Mouse (Mus musculus) liver, adult 2 months (tissue): ENCODE data around the gene Zbtb49. TPM values are rescaled to one million over a fixed set of nuclear protein-coding genes. Genes with fewer than 3 reads are reported as not detected.

Experiments
- DNase-seq: peaks from one replicate; pipeline ENCODE4 v3.0.0-alpha.2; 2011; ENCODE audit warnings: low read depth, low spot score; ENCODE audit errors: extremely low read depth
- H3K27ac ChIP-seq: fragments of 200-500 bp; replicated peaks from 2 replicates; pipeline ENCODE4 v1.5.1; 2012; ENCODE audit warnings: low read depth, mild to moderate bottlenecking, control low read depth, inconsistent platforms, low read length; ENCODE audit not compliant: insufficient read depth
- H3K27me3 ChIP-seq: fragments of 200-500 bp; 2 replicates; pipeline ENCODE4 v1.6.1; 2012; ENCODE audit warnings: mild to moderate bottlenecking, moderate library complexity, low read length, inconsistent platforms; ENCODE audit not compliant: control insufficient read depth, insufficient read depth
- H3K36me3 ChIP-seq: fragments of 200-500 bp; 2 replicates; pipeline ENCODE4 v1.6.1; 2012; ENCODE audit warnings: low read length, inconsistent platforms; ENCODE audit not compliant: control insufficient read depth, insufficient read depth
- H3K4me1 ChIP-seq: fragments of 200-500 bp; 2 replicates; pipeline ENCODE4 v1.6.1; 2011; ENCODE audit warnings: low read length; ENCODE audit not compliant: control insufficient read depth, insufficient read depth
- H3K4me3 ChIP-seq: fragments of 200-500 bp; 2 replicates; pipeline ENCODE4 v1.5.1; 2011; ENCODE audit warnings: low read depth, mild to moderate bottlenecking, control low read depth, low read length, moderate library complexity; ENCODE audit not compliant: insufficient read depth
- H3K79me2 ChIP-seq: fragments of 200-500 bp; 2 replicates; pipeline ENCODE4 v1.6.1; 2012; ENCODE audit warnings: inconsistent platforms, mild to moderate bottlenecking, low read length, moderate library complexity; ENCODE audit not compliant: control insufficient read depth, insufficient read depth
- H3K9ac ChIP-seq: fragments of 200-500 bp; 2 replicates; pipeline ENCODE4 v1.6.1; 2012; ENCODE audit warnings: low read depth, mild to moderate bottlenecking, control low read depth, inconsistent platforms, low read length
- CTCF ChIP-seq: fragments of 200-500 bp; IDR thresholded peaks from 2 replicates; pipeline ENCODE4 v1.5.1; 2011; ENCODE audit warnings: low read depth, low read length, control low read depth
- POLR2A ChIP-seq: fragments of 200-500 bp; IDR thresholded peaks from 2 replicates; pipeline ENCODE4 v1.6.1; 2011; ENCODE audit warnings: low read length, control low read depth; ENCODE audit not compliant: insufficient read depth; ENCODE audit errors: extremely low read depth
- WGBS: fragments of 180-500 bp; shearing (Covaris S2); methylation state at CpG from one replicate; pipeline ENCODE4 v1.1.7; 2018; 5-methylcytosine and 5-hydroxymethylcytosine counted together
- polyA plus RNA-seq: library from polyadenylated mRNA; depleted of rRNA; stranded (reverse); fragments of >200 nt; gene quantifications from 2 replicates; pipeline ENCODE4 v1.2.3, GENCODE M21; 2012
- total RNA-seq: library from RNA; depleted of rRNA; stranded (reverse); fragments of >200 nt; gene quantifications from 2 replicates; pipeline ENCODE4 v1.2.3, GENCODE M21; 2014

Zbtb49 gene
- total and polyA plus RNA-seq, 2 experiments = 2.3 to 5.1 TPM

DNA sequence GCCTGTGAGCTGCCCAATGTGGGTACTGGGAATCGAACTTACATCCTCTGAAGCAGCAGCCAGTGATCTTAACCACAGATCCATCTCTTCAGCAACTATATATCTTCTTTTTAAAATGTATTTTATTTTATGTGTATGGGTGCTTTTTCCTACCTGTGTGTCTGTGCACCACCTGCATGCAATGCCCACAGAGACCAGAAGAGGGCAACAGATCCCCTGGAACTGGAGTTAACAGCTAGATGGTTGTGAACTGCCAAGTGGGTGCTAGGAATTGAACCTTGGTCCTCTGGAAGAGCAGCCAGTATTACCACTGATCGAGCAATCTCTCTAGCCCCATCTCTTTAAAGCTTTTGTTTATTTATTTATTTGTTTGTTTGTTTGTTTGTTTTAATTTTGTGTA, 16.4 kb upstream of the Zbtb49 start:
- no peak for DNase-seq
- H3K27ac ChIP-seq = no peak overlapping the region
- no peaks in the 10 kb centered on the region for H3K27me3 ChIP-seq
- H3K79me2 ChIP-seq = no peaks in the 10 kb centered on the region
- 96% methylated on average over 2 of the region's 2 CpGs for WGBS
- TF ChIP-seq POLR2A (no peak), CTCF (no peak; the same call in 1 of the 2 replicates)
- peaks cover 11% of the 10 kb centered on the region; the same call in 1 of the 2 replicates for H3K36me3 ChIP-seq
- no peak overlapping the region for H3K4me3 ChIP-seq
- no peak overlapping the region for H3K9ac ChIP-seq
- no peaks in the 10 kb centered on the region for H3K4me1 ChIP-seq

DNA sequence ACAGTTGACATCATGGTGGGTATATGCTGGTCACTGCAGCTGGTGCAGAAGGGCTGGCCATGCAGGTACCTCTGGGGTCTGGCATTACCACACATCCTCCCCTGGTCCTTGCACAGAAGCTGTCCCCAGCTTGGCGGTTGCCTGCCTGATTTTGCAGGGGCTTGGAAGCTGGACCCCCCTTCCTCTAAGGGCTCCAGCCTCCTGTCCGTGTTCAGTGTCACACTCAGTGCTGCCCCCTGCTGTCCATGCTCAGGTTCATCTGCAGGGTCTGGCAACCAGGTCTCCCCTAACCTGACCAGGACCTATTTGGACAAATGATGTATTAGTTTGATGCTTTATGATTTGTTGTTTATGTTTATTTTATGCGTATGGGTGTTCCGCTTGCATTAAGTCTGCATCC, 15.2 kb upstream of the Zbtb49 start:
- DNase-seq = peak; percentile 17
- H3K4me3 ChIP-seq = no peak overlapping the region
- H3K9ac ChIP-seq = no peak overlapping the region
- no peak overlapping the region for H3K27ac ChIP-seq
- H3K4me1 ChIP-seq = no peaks in the 10 kb centered on the region
- WGBS = 77% methylated on average over 4 of the region's 4 CpGs
- H3K27me3 ChIP-seq = no peaks in the 10 kb centered on the region
- H3K36me3 ChIP-seq = peaks cover 13% of the 10 kb centered on the region; the same call in 1 of the 2 replicates
- H3K79me2 ChIP-seq = no peaks in the 10 kb centered on the region
- TF ChIP-seq CTCF (peak; percentile 81), POLR2A (no peak)

DNA sequence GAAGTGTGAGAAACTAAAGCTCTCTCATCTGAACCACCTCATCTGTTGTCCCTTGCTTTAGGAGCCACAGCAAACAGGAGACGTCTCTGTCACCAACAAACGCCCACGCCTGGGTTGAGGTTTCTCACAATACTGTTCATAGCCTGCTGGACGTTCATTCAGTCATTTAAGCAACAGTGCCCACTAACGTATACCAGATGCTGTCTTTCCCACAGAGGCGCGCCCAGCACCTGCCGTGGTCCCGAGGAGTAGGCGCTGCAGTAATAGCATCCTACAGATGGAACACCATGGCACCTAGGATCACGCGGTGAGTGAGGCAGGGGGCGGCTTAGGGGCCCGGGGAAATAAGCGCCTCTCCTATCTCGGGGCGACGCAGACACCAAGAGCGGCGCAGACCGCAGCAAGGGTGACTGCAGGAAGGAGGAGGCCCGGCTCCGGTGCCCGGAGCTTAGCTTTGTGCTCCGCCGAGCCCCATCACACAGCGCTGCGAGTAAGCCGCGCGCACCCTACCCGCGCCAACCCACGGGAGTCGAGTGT, 418 bp downstream of the Zbtb49 start:
- Histone ChIP-seq H3K9ac (peak overlapping the region; percentile 87), H3K36me3 (no peaks in the 10 kb centered on the region), H3K79me2 (peaks cover 13% of the 10 kb centered on the region; the same call in 1 of the 2 replicates), H3K4me3 (peak overlapping the region; percentile 77), H3K27me3 (no peaks in the 10 kb centered on the region), H3K27ac (peak overlapping the region; percentile 33; the same call in 1 of the 2 replicates), H3K4me1 (peaks cover 10% of the 10 kb centered on the region)
- under 1% methylated on average over 35 of the region's 35 CpGs for WGBS
- TF ChIP-seq CTCF (no peak), POLR2A (no peak)
- DNase-seq = peak; percentile 6

DNA sequence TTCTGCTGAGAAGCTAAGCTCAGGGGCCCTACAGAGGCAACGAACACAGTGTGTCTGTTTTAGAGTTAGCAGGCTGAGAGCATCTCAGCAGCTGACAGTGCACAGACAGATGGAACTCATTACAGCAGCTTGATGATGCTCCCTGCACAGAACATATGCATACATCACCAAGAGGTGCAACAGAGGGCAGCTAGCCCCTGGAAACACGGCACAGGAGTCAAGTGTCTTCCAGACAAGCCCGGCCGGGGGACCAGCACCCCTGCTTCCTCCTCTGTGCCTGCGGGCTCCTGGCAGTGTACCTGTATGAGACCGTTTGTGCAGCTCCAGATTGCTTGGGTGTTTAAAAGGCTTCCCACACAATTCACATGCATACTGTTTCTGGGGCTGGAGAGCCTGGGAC, 7.2 kb downstream of the Zbtb49 start:
- no peak overlapping the region for H3K27ac ChIP-seq
- TF ChIP-seq POLR2A = no peak
- TF ChIP-seq CTCF = no peak
- H3K36me3 ChIP-seq = peaks cover 3% of the 10 kb centered on the region; the same call in 1 of the 2 replicates
- no peaks in the 10 kb centered on the region for H3K4me1 ChIP-seq
- no peaks in the 10 kb centered on the region for H3K27me3 ChIP-seq
- no peak for DNase-seq
- no peak overlapping the region for H3K4me3 ChIP-seq
- 95% methylated on average over 6 of the region's 6 CpGs for WGBS
- no peaks in the 10 kb centered on the region for H3K79me2 ChIP-seq
- H3K9ac ChIP-seq = no peak overlapping the region

DNA sequence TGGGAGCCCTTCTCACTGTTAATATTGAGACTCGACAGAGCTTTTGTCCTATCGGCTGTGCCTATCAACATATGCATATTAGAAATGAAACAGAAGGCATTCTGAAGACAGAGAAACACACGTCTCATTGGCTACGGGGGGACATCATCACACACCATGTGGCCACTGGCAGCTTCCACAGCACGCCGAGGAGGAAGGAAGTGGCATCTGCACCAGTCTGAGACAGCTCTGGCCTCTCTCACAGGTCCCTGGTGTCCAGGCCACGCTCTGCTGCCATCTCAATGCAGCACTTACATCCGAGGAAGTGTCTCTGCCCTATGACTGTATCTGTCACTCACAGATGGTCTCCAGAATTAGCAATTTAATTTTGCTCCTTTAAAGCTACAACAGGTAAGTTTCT, 8.6 kb downstream of the Zbtb49 start:
- WGBS = 89% methylated on average over 8 of the region's 8 CpGs
- Histone ChIP-seq H3K79me2 (no peaks in the 10 kb centered on the region), H3K27me3 (no peaks in the 10 kb centered on the region), H3K36me3 (peaks cover 3% of the 10 kb centered on the region; the same call in 1 of the 2 replicates), H3K4me1 (no peaks in the 10 kb centered on the region; the same call in 1 of the 2 replicates), H3K9ac (no peak overlapping the region), H3K4me3 (no peak overlapping the region), H3K27ac (no peak overlapping the region)
- DNase-seq = no peak
- TF ChIP-seq CTCF = no peak
- no peak for TF ChIP-seq POLR2A

DNA sequence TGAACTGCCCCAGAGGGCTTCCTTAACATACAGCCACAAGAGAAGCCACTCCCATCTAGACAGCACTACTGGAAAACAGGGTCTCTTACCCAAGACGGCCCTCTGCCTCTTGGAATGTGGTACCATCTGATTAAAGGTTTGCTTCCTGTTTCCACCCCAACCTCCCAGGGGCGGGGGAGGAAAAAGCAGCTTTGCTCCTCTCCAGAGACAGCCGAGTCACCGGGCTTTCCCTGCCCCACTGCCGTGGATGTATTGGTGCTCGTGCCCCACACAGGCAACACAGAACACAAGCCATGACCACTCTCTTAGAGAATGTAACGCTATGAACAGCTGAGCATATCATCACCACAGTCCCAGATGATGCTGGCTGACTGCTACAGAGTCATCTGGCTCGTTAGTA, 11.3 kb downstream of the Zbtb49 start:
- 72% methylated on average over 8 of the region's 8 CpGs for WGBS
- Histone ChIP-seq H3K4me1 (peaks cover 3% of the 10 kb centered on the region; the same call in 1 of the 2 replicates), H3K79me2 (no peaks in the 10 kb centered on the region), H3K4me3 (no peak overlapping the region), H3K27me3 (no peaks in the 10 kb centered on the region), H3K9ac (no peak overlapping the region), H3K36me3 (peaks cover under 1% of the 10 kb centered on the region; the same call in 1 of the 2 replicates), H3K27ac (no peak overlapping the region)
- TF ChIP-seq CTCF (no peak), POLR2A (no peak)
- DNase-seq = no peak
